Mouse (Mus musculus) frontal cortex, adult 2 months (tissue): ENCODE measurements around the gene Psmc3. TPM values are rescaled to one million over a fixed set of nuclear protein-coding genes. Genes with fewer than 3 reads are reported as not detected.
"Not testable (repeated sequence)": the region's sequence is repeated elsewhere in the genome, so short reads cannot be mapped to it uniquely, and the experiment has no call there.

Experiments used
- DNase-seq, 2 experiments: peaks; one replicate each; pipeline ENCODE4 v3.0.0; 2022; ENCODE audit warnings: low spot score in 1 of 2; ENCODE audit errors: extremely low spot score in 1 of 2
- polyA plus RNA-seq: library from polyadenylated mRNA; depleted of rRNA; stranded (reverse); fragments of >200 nt; gene quantifications from 2 replicates; pipeline ENCODE4 v1.2.3, GENCODE M21; 2012; rRNA removed

The Psmc3 gene
- polyA plus RNA-seq: 183 and 195 TPM in 2 replicates

DNA sequence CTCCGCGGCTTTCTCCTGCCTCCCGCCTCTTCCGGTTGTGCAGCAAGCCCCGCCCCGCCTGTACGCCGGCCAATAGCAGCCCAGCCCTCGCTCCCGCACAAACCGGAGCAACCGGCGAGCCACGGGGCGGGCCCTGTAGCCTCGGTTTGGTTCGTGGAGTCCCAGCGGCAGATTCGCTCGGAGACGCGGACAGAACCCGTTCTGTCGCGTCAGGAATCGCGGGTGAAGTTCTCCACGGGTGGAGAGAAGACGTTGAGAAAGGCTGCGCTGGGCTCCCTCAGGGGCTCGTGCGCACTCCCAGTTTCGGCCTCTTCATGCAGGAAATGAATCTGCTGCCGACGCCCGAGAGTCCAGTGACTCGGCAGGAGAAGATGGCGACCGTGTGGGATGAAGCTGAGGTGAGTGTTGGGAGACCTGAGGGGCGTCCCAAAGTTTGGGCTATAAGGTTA is at the start of gene Psmc3:
Gene Psmc3 (plus strand): TSS at position 76 of the 449 bp plus-strand sequence.
- DNase-seq: peak; percentile 90 to 96

DNA sequence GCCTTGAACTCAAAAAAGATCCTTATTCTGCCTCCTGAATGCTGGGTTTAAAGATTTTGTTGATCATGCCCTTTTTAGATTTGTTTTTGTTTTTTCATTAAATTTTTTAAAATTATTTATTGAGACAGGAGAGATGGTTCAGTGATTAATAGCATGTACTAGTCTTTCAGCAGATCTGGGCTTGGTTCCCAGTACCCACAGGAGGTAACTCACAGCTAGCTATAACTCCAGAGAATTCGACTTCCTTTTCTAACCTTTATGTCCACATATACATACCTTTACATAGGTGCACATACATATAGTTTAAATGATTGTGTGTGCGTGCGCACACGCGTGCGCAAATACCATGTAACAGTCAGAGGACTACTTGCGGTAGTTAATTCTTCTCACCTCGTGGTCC is 45.3 kb upstream of the Psmc3 start:
- no peak for DNase-seq

DNA sequence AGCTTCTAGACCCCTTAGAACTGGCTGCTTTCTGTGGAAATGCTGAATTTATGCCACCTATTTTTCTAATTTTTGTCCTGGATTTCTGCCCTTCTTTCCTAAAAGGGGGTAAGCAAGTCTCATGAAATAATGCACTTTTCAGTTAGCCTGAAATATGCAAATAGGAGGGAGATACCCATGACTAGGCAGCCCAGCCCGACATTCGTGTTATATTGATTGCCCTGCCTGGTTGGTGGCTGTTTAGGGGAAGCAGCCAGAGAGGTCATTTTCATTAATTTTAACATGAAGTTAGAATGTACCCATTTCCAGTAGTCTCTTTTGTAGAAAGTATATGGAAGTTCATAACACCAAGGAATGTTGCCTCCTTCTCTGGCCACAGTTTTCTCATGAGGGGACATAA is 39.9 kb upstream of the Psmc3 start:
- DNase-seq: no peak

GRCm38 (mm10) chr2:91015386-91015785 is 38.4 kb upstream of the Psmc3 start:
- DNase-seq: no peak

DNA sequence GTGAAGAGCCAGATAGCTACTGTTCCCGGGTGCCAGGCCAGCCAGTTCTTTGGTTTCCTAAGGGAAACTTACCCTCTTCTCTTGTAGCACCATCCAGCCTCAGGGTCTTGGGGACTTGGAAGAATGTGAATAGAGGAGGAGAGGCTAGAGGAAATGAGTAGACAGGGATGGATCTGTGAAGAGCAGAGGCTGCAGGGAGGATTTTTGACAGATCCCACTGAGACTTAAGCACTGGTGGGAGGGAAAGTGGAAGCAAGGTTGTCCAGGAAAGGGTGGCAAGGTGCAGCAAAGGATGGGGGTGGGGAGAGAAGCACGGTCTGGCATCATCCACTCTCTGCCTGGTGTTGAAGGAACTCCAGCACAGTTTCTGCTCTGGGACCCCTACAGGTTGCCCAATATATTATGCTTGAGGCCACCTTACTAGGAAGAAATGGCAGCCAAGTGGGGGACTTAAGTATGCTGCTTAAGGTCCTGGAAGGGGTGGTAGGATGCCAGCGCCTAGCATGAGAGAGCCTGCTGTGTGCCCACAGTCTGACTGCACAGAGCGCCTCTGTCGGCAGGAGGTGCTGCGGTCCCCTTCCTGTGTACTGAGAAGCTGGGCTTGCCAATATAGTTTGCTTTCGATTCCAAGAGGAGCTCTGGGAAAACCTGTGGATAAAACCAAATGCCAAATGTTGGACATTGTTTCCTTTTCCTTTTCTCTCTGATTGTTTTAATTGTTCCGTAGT is 35.6 kb upstream of the Psmc3 start:
- peak in 1 of 2 experiments; percentile 43 for DNase-seq

DNA sequence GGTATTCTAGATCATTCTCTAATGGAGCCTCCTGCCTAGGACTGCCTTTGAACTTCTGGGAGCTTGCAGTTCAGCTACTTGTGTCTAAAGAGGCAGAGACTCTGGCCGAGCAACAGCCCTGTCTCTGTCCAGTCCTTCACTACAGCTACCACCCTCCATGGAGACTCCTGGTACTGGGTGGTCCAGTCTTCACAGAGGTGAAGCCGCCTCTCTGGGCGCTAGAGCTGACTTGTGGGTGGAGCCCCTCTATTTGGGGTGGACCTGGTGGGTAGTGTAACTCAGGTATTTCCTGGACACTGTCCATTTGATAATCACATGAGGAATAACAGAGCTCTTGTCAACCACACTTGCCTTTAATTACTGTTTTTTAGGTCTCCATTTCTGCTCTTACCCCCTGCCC is 33.9 kb upstream of the Psmc3 start:
- DNase-seq: no peak

DNA sequence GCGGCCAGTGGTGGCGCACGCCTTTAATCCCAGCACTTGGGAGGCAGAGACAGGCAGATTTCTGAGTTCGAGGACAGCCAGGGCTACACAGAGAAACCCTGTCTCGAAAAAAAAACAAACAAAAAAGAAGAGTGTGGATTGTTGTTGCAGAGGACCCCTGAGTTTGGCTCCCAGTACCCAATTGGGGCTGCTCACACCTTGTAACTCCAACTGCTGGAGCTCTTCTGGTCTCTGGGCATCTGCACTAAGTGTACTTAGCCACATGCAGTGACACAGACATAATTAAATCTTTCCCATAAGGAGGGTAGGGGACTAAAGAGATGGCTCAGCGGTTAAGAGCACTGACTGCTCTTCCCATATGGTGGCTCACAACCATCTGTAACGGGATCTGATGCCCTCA is 31.5 kb upstream of the Psmc3 start:
- not testable (repeated sequence) for DNase-seq

DNA sequence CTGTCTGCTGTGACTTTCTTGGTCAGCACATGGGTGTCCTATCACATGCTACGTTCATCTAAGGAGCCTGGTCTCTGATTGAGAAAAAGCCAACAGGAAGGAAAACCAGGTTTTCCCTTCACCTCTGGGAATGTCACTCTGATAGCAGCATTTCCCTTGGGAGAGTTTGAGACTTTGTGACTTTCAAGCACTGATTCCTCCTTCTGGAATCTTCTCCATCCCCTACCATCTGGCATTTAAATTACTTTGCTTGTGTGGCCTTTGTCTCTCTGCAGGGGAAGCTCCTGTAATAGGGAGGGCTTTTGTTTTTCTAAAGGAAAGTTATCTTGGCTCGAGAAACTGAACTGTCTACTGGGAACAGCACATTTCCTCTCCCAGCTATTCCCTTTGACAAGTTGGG is 30.7 kb upstream of the Psmc3 start:
- no peak for DNase-seq

GRCm38 (mm10) chr2:91023956-91024355 is 29.9 kb upstream of the Psmc3 start:
- no peak for DNase-seq

- DNase-seq: peak; percentile 37 to 52
Observed at GRCm38 (mm10) chr2:91025081-91025516, 28.7 kb upstream of the Psmc3 start.

DNA sequence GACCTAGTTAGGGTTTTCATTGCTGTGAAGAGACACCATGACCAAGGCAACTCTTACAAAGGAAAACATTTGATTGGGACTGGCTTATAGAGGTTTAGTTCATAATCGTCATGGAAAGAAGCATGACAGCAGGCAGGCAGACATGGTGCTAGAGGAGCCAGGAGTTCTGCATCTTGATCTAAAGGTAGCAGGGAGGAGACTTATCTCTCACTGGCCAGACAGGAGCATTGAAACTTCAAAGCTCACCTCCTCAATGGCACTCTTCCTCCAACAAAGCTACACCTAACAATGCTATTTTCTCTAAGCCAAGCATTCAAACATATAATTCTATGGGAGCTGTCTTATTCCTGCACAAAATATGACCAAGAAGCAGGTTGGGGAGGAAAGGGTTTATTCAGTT is 27.3 kb upstream of the Psmc3 start:
- DNase-seq: no peak

DNA sequence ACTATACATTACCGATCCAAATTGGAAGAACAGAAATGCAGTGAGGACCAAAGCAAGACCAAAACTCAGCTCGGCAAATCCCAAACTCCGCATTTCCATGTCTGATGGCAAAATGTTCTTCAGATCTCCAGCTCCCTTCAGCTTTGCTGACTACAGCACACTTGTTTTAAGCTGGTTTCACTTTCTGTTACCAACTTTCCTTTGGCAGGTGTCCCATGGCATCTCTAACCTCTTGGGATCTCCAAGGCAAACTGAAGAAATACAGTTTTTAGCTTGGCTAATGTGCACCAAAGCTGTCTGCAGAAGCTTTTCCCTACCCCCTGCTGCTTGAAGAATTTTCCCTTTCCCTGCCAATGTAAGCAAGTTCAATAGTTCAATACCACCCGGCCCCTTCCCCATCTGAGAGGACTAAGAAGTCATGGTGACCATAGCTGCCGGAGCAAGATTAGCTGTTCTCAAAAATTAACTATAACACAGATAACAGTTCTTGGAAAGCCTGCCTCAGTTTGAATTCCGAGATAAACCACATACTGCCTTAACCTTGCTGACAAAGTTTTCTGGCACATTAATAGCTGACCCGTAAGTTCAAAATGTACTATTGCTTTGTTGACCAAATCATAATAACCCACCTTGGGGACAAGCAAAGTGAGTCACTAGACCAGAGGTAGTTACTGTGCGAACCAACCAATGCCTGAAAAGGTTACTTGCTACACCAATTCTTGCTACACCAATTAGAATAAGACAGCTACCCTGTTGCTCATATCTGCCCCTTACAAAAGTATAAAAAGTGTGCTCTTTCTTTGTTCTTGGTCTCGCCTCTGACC is 26.2 kb upstream of the Psmc3 start:
- DNase-seq: no peak

GRCm38 (mm10) chr2:91031216-91031615 is 22.6 kb upstream of the Psmc3 start:
- no peak for DNase-seq

GRCm38 (mm10) chr2:91033000-91033399 is 20.8 kb upstream of the Psmc3 start:
- DNase-seq: no peak

GRCm38 (mm10) chr2:91035385-91035784 is 18.4 kb upstream of the Psmc3 start, which contains the start of gene Rapsn:
TSS of gene Rapsn (plus strand) at chr2:91035620.
- no peak for DNase-seq

- no peak for DNase-seq
Observed at GRCm38 (mm10) chr2:91041786-91042185, 12.0 kb upstream of the Psmc3 start.

GRCm38 (mm10) chr2:91042651-91043398 is 11.0 kb upstream of the Psmc3 start:
- no peak for DNase-seq

GRCm38 (mm10) chr2:91044727-91045126 is 9.1 kb upstream of the Psmc3 start:
- no peak for DNase-seq

GRCm38 (mm10) chr2:91045805-91046204 is 8.0 kb upstream of the Psmc3 start:
- not testable (repeated sequence) for DNase-seq

DNA sequence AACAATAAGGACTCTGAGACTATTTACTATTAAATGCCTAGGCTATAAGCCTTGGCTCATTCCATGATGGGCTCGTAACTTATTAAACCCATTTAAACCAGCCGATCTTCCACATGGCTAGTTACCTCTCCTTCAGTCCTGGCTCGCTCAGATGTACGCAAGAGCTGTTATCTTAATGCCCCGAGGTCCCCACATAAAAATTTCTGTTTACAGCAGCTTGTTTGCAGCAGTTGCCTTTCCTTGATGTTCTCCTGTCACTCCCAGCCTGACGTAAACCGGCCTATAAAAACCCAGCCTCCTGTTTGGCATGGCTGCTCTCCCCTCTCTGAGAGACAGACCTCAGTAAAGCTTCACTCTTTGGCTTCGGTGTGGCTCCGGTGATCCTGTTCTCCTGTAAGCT is 6.5 kb upstream of the Psmc3 start:
- no peak for DNase-seq

DNA sequence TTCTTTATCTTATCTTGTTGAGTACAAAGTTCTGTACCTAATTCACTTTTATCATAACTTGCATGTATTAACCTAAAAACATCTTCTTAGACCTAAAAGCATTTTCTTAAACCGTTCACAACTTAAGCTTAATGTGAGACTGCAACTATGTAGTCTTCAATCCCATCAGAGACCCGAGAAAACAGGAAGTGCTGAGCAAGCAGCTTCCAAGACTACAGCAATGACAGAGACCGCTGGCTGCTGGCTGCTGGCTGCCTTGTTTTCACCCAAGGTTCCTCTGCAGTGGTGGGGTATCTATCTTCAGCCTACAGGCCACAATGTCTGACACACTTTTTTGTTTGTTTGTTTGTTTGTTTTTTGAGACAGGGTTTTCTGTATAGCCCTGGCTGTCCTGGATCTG is 1.9 kb upstream of the Psmc3 start:
- DNase-seq: no peak
